Mouse (Mus musculus) intestine, postnatal 0 days (tissue): Measurements from ENCODE around the gene Gmds. TPM values are rescaled to one million over a fixed set of nuclear protein-coding genes. Genes with fewer than 3 reads are reported as not detected.

Experiments
- ATAC-seq: fragments of 200-750 bp; cut with Nextera tagmentation; 2 replicates; pipeline ENCODE4 v1.8.0; 2017; ENCODE audit warnings: mild to moderate bottlenecking, moderate TSS enrichment, moderate library complexity
- H3K27ac ChIP-seq: fragments of 300-500 bp; sonication (generic); 2 replicates; pipeline ENCODE4 v1.5.1; 2014; ENCODE audit warnings: mild to moderate bottlenecking, low read depth, low read length, moderate library complexity
- H3K27me3 ChIP-seq: fragments of 300-500 bp; sonication (generic); replicated peaks from 2 replicates; pipeline ENCODE4 v1.6.1; 2014; ENCODE audit warnings: low read length, mixed read lengths; ENCODE audit not compliant: control insufficient read depth, insufficient read depth
- H3K36me3 ChIP-seq: fragments of 300-500 bp; sonication (generic); 2 replicates; pipeline ENCODE4 v1.6.1; 2014; ENCODE audit warnings: mild to moderate bottlenecking, moderate library complexity; ENCODE audit not compliant: control insufficient read depth, insufficient read depth
- H3K4me1 ChIP-seq: fragments of 300-500 bp; sonication (generic); replicated peaks from 2 replicates; pipeline ENCODE4 v1.6.1; 2014; ENCODE audit warnings: antibody characterized with exemption, low read length, mixed read lengths; ENCODE audit not compliant: control insufficient read depth, insufficient read depth
- H3K4me2 ChIP-seq: fragments of 300-500 bp; sonication (generic); replicated peaks from 2 replicates; pipeline ENCODE4 v1.6.1; 2014; ENCODE audit warnings: low read depth, mild to moderate bottlenecking, moderate library complexity
- H3K4me3 ChIP-seq: fragments of 300-500 bp; sonication (generic); 2 replicates; pipeline ENCODE4 v1.5.1; 2014; ENCODE audit warnings: low read depth, low read length
- H3K9ac ChIP-seq: fragments of 300-500 bp; sonication (generic); 2 replicates; pipeline ENCODE4 v1.6.1; 2014; ENCODE audit warnings: mild to moderate bottlenecking, low read depth, low read length
- H3K9me3 ChIP-seq: fragments of 300-500 bp; sonication (generic); 2 replicates; pipeline ENCODE4 v1.6.1; 2016; ENCODE audit warnings: mixed run types; ENCODE audit not compliant: control insufficient read depth
- CTCF ChIP-seq: sonication (generic); IDR thresholded peaks from 2 replicates; pipeline ENCODE4 v1.5.1; 2016; ENCODE audit warnings: low read depth, mild to moderate bottlenecking, control low read depth, antibody characterized with exemption, moderate library complexity
- WGBS: fragments of 180-500 bp; shearing (Covaris S2); extraction: QIAGEN DNeasy Blood & Tissue Kit; methylation state at CpG from one replicate; pipeline ENCODE4 v1.1.7; 2014; 5-methylcytosine and 5-hydroxymethylcytosine counted together
- polyA plus RNA-seq: library from polyadenylated mRNA; unstranded; fragments of >200 nt; fragmentation: Nextera tagmentation; extraction: Ambion mirVana; gene quantifications from 2 replicates; pipeline ENCODE4 v1.2.1, GENCODE M21; 2015

Gmds gene
- polyA plus RNA-seq, 1 experiment from 2014 or later: 126 TPM

- no peak overlapping the region for H3K4me2 ChIP-seq
- no peak for TF ChIP-seq CTCF
- ATAC-seq: no peak
- no peak overlapping the region for H3K9ac ChIP-seq
- no peak overlapping the region for H3K27ac ChIP-seq
- H3K4me1 ChIP-seq: no peaks in the 10 kb centered on the region
- H3K9me3 ChIP-seq: no peaks in the 10 kb centered on the region
- H3K4me3 ChIP-seq: no peak overlapping the region
- WGBS: 87% methylated on average over 4 of the region's 4 CpGs
- H3K36me3 ChIP-seq: no peaks in the 10 kb centered on the region
- H3K27me3 ChIP-seq: no peaks in the 10 kb centered on the region
These were observed 441.0 kb downstream of the Gmds start for GRCm38 (mm10) chr13:31897493-31897892.

DNA sequence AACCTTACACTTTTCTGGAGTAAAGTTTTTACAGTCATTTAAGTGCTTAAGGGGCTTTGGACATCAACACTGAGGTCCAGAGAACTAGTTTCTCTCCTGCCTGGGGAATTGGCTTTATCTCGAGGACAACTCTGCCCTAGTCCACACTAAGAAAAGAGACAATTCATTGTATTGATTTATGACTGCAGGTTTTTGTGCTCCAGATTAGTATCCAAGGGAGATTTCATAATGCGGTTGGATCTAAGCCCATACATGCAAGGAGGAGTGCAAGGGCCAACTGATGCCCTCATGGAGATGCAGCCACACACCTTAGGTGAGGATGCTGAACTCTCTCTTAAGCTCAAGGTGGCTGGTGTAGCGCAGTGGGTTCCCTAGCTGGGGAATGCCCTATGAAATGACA, 444.0 kb downstream of the Gmds start:
- Histone ChIP-seq H3K4me1 (no peaks in the 10 kb centered on the region), H3K36me3 (no peaks in the 10 kb centered on the region), H3K27ac (no peak overlapping the region), H3K27me3 (no peaks in the 10 kb centered on the region), H3K9ac (no peak overlapping the region), H3K4me3 (no peak overlapping the region), H3K4me2 (no peak overlapping the region), H3K9me3 (no peaks in the 10 kb centered on the region)
- no peak for TF ChIP-seq CTCF
- WGBS: 66% methylated on average over 3 of the region's 3 CpGs
- ATAC-seq: no peak

- Histone ChIP-seq H3K4me1 (no peaks in the 10 kb centered on the region), H3K9ac (no peak overlapping the region), H3K9me3 (no peaks in the 10 kb centered on the region), H3K36me3 (no peaks in the 10 kb centered on the region), H3K27me3 (no peaks in the 10 kb centered on the region), H3K27ac (no peak overlapping the region), H3K4me3 (no peak overlapping the region), H3K4me2 (no peak overlapping the region)
- no peak for TF ChIP-seq CTCF
- WGBS: 74% methylated on average over 2 of the region's 2 CpGs
- no peak for ATAC-seq
These were observed 445.5 kb downstream of the Gmds start for GRCm38 (mm10) chr13:31892913-31893514.

DNA sequence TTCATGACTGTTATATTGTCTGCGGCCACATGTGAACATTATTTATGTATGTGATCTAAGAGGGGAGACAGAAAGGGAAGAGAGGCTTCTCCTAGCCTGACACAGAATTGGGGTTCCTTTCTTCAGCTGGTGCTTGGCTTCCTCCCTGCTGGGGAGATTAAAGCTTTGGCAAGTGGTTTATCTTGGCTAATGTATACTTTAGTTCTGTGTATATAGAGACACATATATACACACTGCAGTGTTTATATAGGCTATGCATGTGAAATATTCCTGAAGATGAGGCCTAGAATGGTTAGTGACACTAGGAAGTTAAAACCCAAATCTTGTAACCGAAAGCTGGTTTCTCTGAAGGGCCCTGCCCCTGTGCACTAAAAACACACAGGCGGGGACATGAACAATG, 450.0 kb downstream of the Gmds start:
- no peak for ATAC-seq
- H3K27me3 ChIP-seq: no peaks in the 10 kb centered on the region
- TF ChIP-seq CTCF: no peak
- WGBS: 69% methylated on average over 3 of the region's 3 CpGs
- no peak overlapping the region for H3K9ac ChIP-seq
- no peaks in the 10 kb centered on the region for H3K4me1 ChIP-seq
- H3K4me3 ChIP-seq: no peak overlapping the region
- no peaks in the 10 kb centered on the region for H3K9me3 ChIP-seq
- no peaks in the 10 kb centered on the region for H3K36me3 ChIP-seq
- no peak overlapping the region for H3K4me2 ChIP-seq
- H3K27ac ChIP-seq: no peak overlapping the region

DNA sequence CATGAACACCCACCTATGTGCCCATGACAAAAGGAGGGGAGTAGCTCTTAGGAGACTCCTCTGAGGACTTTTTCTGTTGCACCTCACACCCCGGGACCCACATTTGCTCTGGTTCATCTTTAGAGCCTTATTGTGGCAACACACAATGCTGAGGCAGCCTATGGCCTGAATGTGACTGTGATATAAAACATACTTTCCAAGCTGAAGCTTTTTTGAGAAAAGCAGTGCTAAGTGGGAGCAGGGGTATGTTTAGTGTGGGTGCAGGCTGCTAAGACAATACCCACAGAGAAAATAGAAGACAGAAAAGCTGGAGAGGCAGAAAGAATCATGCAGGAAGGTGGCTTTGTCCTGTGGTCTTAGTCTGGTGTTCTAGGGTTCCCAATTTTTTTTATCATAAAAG, 452.8 kb downstream of the Gmds start:
- Histone ChIP-seq H3K27me3 (no peaks in the 10 kb centered on the region), H3K4me3 (no peak overlapping the region), H3K36me3 (no peaks in the 10 kb centered on the region), H3K4me2 (no peak overlapping the region), H3K9ac (no peak overlapping the region), H3K27ac (no peak overlapping the region), H3K4me1 (no peaks in the 10 kb centered on the region), H3K9me3 (no peaks in the 10 kb centered on the region)
- TF ChIP-seq CTCF: no peak
- ATAC-seq: no peak
- 90% methylated on average over 1 of the region's 1 CpGs for WGBS

GRCm38 (mm10) chr13:31878805-31879477, 459.6 kb downstream of the Gmds start:
- no peak overlapping the region for H3K4me3 ChIP-seq
- no peaks in the 10 kb centered on the region for H3K4me1 ChIP-seq

More at GRCm38 (mm10) chr13:31878805-31879477, 459.6 kb downstream of the Gmds start:
- ATAC-seq: no peak
- H3K36me3 ChIP-seq: no peaks in the 10 kb centered on the region
- H3K27ac ChIP-seq: no peak overlapping the region
- TF ChIP-seq CTCF: no peak
- H3K9ac ChIP-seq: no peak overlapping the region
- 78% methylated on average over 8 of the region's 8 CpGs for WGBS
- H3K27me3 ChIP-seq: no peaks in the 10 kb centered on the region
- H3K4me2 ChIP-seq: no peak overlapping the region
- H3K9me3 ChIP-seq: no peaks in the 10 kb centered on the region
